Mouse (Mus musculus) skeletal muscle tissue, adult 2 months (tissue): ENCODE data around the gene Fcgr4.
A peak's percentile ranks its signal among the peaks of the same experiment; 100 is the strongest.
"Not testable (repeated sequence)": the region's sequence is repeated elsewhere in the genome, so short reads cannot be mapped to it uniquely, and the experiment has no call there.

ENCODE experiments used
- DNase-seq: peaks from one replicate; pipeline ENCODE4 v3.0.0-alpha.2; 2012; ENCODE audit warnings: low read depth, low spot score

The Fcgr4 gene

GRCm38 (mm10) chr1:171018737-171019136, at the start of gene Fcgr4:
Gene Fcgr4 (plus strand): TSS chr1:171018920.
- no peak for DNase-seq

- DNase-seq: no peak
These were observed 46.2 kb upstream of the Fcgr4 start for GRCm38 (mm10) chr1:170972494-170972893.

GRCm38 (mm10) chr1:170972936-170973335, 45.8 kb upstream of the Fcgr4 start:
- DNase-seq: no peak

GRCm38 (mm10) chr1:170974171-170974570, 44.5 kb upstream of the Fcgr4 start:
- no peak for DNase-seq

GRCm38 (mm10) chr1:170974736-170975135, 44.0 kb upstream of the Fcgr4 start:
- DNase-seq: no peak

GRCm38 (mm10) chr1:170975350-170975749, 43.4 kb upstream of the Fcgr4 start:
- DNase-seq: not testable (repeated sequence)

GRCm38 (mm10) chr1:170975751-170976161, 43.0 kb upstream of the Fcgr4 start:
- DNase-seq: no peak

- no peak for DNase-seq
These were observed 42.3 kb upstream of the Fcgr4 start, which contains the start of gene Fcgr2b for GRCm38 (mm10) chr1:170976447-170976846. Gene Fcgr2b (minus strand): TSS chr1:170976547.

- no peak for DNase-seq
These were observed 40.1 kb upstream of the Fcgr4 start for GRCm38 (mm10) chr1:170978601-170979000.

GRCm38 (mm10) chr1:170981679-170982078, 37.0 kb upstream of the Fcgr4 start:
- DNase-seq: not testable (repeated sequence)

- no peak for DNase-seq
These were observed 36.4 kb upstream of the Fcgr4 start for GRCm38 (mm10) chr1:170982301-170982700.

- no peak for DNase-seq
These were observed 35.7 kb upstream of the Fcgr4 start for GRCm38 (mm10) chr1:170983066-170983465.

GRCm38 (mm10) chr1:170985092-170985491, 33.6 kb upstream of the Fcgr4 start:
- DNase-seq: no peak

- no peak for DNase-seq
These were observed 32.9 kb upstream of the Fcgr4 start for GRCm38 (mm10) chr1:170985861-170986260.

GRCm38 (mm10) chr1:170989656-170990055, 29.1 kb upstream of the Fcgr4 start:
- no peak for DNase-seq

- DNase-seq: no peak
These were observed 26.2 kb upstream of the Fcgr4 start for GRCm38 (mm10) chr1:170992550-170992949.

GRCm38 (mm10) chr1:170996034-170996433, 22.7 kb upstream of the Fcgr4 start:
- DNase-seq: no peak

- DNase-seq: peak; percentile 36
These were observed 22.0 kb upstream of the Fcgr4 start for GRCm38 (mm10) chr1:170996753-170997152.

GRCm38 (mm10) chr1:170997756-170998655, 20.7 kb upstream of the Fcgr4 start:
- peak; percentile 58 for DNase-seq

GRCm38 (mm10) chr1:170999811-171000210, 18.9 kb upstream of the Fcgr4 start:
- DNase-seq: no peak

GRCm38 (mm10) chr1:171005081-171005480, 13.6 kb upstream of the Fcgr4 start:
- no peak for DNase-seq

- DNase-seq: no peak
These were observed 13.1 kb upstream of the Fcgr4 start for GRCm38 (mm10) chr1:171005586-171005985.

- no peak for DNase-seq
These were observed 12.4 kb upstream of the Fcgr4 start for GRCm38 (mm10) chr1:171006335-171006734.
